In the genomic region with DNA sequence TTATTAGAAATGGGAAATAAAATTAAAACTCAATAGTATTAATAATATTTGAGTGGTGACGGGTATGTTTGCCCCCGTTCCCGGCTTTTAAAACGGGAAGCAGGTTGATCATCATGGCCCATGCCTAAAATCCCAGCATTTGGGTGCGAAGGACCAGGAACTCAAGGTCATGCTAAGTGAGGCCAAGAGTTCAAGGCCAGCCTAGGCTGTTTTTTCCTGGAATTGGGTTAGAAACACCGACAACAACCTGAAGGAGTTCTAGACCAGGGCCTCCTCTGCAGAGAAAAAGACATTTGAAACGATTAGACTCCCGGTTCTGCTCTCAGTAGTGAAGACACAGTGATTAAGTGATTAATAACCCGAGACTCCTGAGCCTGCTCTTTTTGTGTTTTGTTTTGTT, we compare ENCODE assay signal across 21 mouse cellular contexts.
"Had no signal": no experiment of that assay in that cellular context is flagged by ENCODE, and none has a peak within 500 bp of the region (broad histone marks: within the 10 kb centered on the region; RNA-seq: fewer than 3 reads in every experiment).

No protein-coding gene starts in this region.

- H3K36me3 ChIP-seq: lung, embryonic 15.5 days; midbrain, embryonic 13.5 days; neural tube, embryonic 13.5 days; neural tube, embryonic 15.5 days had no signal

- H3K9ac ChIP-seq: lung, embryonic 15.5 days; midbrain, embryonic 13.5 days; neural tube, embryonic 13.5 days; neural tube, embryonic 15.5 days had no signal

- H3K27ac ChIP-seq: lung, embryonic 15.5 days; macrophage; midbrain, embryonic 13.5 days; neural tube, embryonic 13.5 days; neural tube, embryonic 15.5 days had no signal

- DNase-seq: lung, adult 2 months; lung, postnatal 14 days; lung, postnatal 36 days; retina, postnatal 1 day; right cerebral cortex, adult 18-20 months; right cerebral cortex, postnatal 25 days; right cerebral cortex, postnatal 4 days; spleen, adult 18-20 months; thymus, adult 18-20 months; thymus, postnatal 14 days; thymus, postnatal 36 days had no signal

- ATAC-seq: lung, postnatal 0 days; midbrain, embryonic 13.5 days; midbrain, embryonic 16.5 days had no signal

- H3K4me1 ChIP-seq: midbrain, embryonic 13.5 days had no signal

- H3K4me2 ChIP-seq: lung, embryonic 15.5 days; midbrain, embryonic 11.5 days; midbrain, embryonic 13.5 days; neural tube, embryonic 13.5 days; neural tube, embryonic 15.5 days had no signal

- H3K9me3 ChIP-seq: lung, embryonic 15.5 days; megakaryocyte, embryonic 14.5 days; midbrain, embryonic 13.5 days; neural tube, embryonic 13.5 days; neural tube, embryonic 15.5 days had no signal

- H3K27me3 ChIP-seq: lung, embryonic 15.5 days; megakaryocyte, embryonic 14.5 days; midbrain, embryonic 13.5 days; neural tube, embryonic 13.5 days; neural tube, embryonic 15.5 days had no signal

- H3K4me3 ChIP-seq: lung, embryonic 15.5 days; megakaryocyte, embryonic 14.5 days; midbrain, embryonic 13.5 days; myocyte; neural tube, embryonic 13.5 days; neural tube, embryonic 15.5 days had no signal
